Mouse (Mus musculus) Patski (cell line): ENCODE measurements around the gene Cntn3. TPM values are rescaled to one million over a fixed set of nuclear protein-coding genes. Genes with fewer than 3 reads are reported as not detected.

ENCODE experiments used
- ATAC-seq: fragments of 100-300 bp; one replicate; pipeline ENCODE4 v1.8.0; 2021
- CTCF ChIA-PET: fragments of 350-600 bp; sonication (Branson Sonifier 250); formaldehyde crosslinking; loops from one replicate; lab custom pipeline; 2022; ENCODE audit warnings: inconsistent platforms; lab: Charles Lee
- POLR2A ChIA-PET: fragments of 350-600 bp; sonication (Branson Sonifier 250); formaldehyde crosslinking; loops from one replicate; lab custom pipeline; 2022; ENCODE audit warnings: antibody characterized with exemption, inconsistent platforms; lab: Charles Lee
- DNase-seq: peaks from one replicate; pipeline ENCODE4 v3.0.0-alpha.2; 2011; ENCODE audit warnings: low read depth, low spot score
- H3K27me3 ChIP-seq: fragments of 371-371 bp; one replicate; pipeline ENCODE4 v1.5.1; 2021
- CTCF ChIP-seq: fragments of 100-300 bp; IDR thresholded peaks from one replicate; pipeline ENCODE4 v1.5.1; 2021
- in situ Hi-C: fragments of 300-500 bp; cut with MboI; formaldehyde crosslinking; loops from 3 replicates; pipeline ENCODE4 v1.11.1; 2018; ENCODE audit warnings: low pct_unique_long_range_greater_than_20kb, mixed read lengths
- polyA plus RNA-seq: library from polyadenylated mRNA; unstranded; gene quantifications from one replicate; pipeline ENCODE4 v1.2.3, GENCODE M21; 2021

The Cntn3 gene
- polyA plus RNA-seq, 1 experiment from 2014 or later: 3.7 TPM

GRCm38 (mm10) chr6:102319755-102320154 lies 253.1 kb downstream of the Cntn3 start:
- ChIA-PET CTCF (no interaction called here), POLR2A (no interaction called here)
- DNase-seq (no peak), ATAC-seq (no peak)
- no peak for TF ChIP-seq CTCF
- in situ Hi-C loops: no loop called here
- no peaks in the 10 kb centered on the region for H3K27me3 ChIP-seq

- in situ Hi-C loops: no loop called here
- no peak for ATAC-seq
- DNase-seq: no peak
- CTCF ChIA-PET: no interaction called here
- no peaks in the 10 kb centered on the region for H3K27me3 ChIP-seq
- POLR2A ChIA-PET: no interaction called here
- TF ChIP-seq CTCF: no peak
Observed at GRCm38 (mm10) chr6:102282889-102283288, 290.0 kb downstream of the Cntn3 start.

GRCm38 (mm10) chr6:102231015-102231414 lies 341.9 kb downstream of the Cntn3 start:
- no peak for TF ChIP-seq CTCF
- ChIA-PET POLR2A (no interaction called here), CTCF (no interaction called here)
- DNase-seq: no peak
- in situ Hi-C loops: no loop called here
- ATAC-seq: no peak
- no peaks in the 10 kb centered on the region for H3K27me3 ChIP-seq

GRCm38 (mm10) chr6:102186316-102186715 lies 386.6 kb downstream of the Cntn3 start:
- no peak for ATAC-seq
- no peaks in the 10 kb centered on the region for H3K27me3 ChIP-seq
- DNase-seq: no peak
- in situ Hi-C loops: no loop called here
- POLR2A ChIA-PET: no interaction called here
- CTCF ChIA-PET: interaction anchor here (0.7 to 2.0 kb wide), 2 partner anchors 12 to 15 kb away, joined by 3 to 6 read pairs; no protein-coding TSS in a partner anchor
- no peak for TF ChIP-seq CTCF

GRCm38 (mm10) chr6:102170913-102171312 lies 402.0 kb downstream of the Cntn3 start:
- CTCF ChIA-PET: interaction anchor here (0.8 to 2.8 kb wide), 8 partner anchors 10 to 114 kb away, joined by 3 to 12 read pairs (median 5); no protein-coding TSS in a partner anchor
- no peak for ATAC-seq

GRCm38 (mm10) chr6:102161186-102161585 lies 411.7 kb downstream of the Cntn3 start:
- H3K27me3 ChIP-seq: no peaks in the 10 kb centered on the region
- CTCF ChIA-PET: interaction anchor here (1.0 kb wide), 1 partner anchor 10 kb away, joined by 8 read pairs; no protein-coding TSS in a partner anchor
- TF ChIP-seq CTCF: no peak
- ATAC-seq: no peak
- no peak for DNase-seq
- in situ Hi-C loops: no loop called here
- POLR2A ChIA-PET: no interaction called here

More at GRCm38 (mm10) chr6:102170913-102171312, 402.0 kb downstream of the Cntn3 start:
- in situ Hi-C loops: no loop called here
- no peaks in the 10 kb centered on the region for H3K27me3 ChIP-seq
- POLR2A ChIA-PET: no interaction called here
- TF ChIP-seq CTCF: peak; percentile 72
- DNase-seq: no peak

- H3K27me3 ChIP-seq: no peaks in the 10 kb centered on the region
- ChIA-PET POLR2A (no interaction called here), CTCF (no interaction called here)
- in situ Hi-C loops: loop anchor here (25.0 kb wide), 1 partner anchor 784 kb away; no protein-coding TSS in a partner anchor
- no peak for TF ChIP-seq CTCF
- DNase-seq (no peak), ATAC-seq (no peak)
Observed at GRCm38 (mm10) chr6:102121676-102122075, 451.2 kb downstream of the Cntn3 start.

- ATAC-seq (peak; percentile 98), DNase-seq (peak; percentile 43)
- in situ Hi-C loops: loop anchor here (25.0 kb wide), 1 partner anchor 783 kb away; no protein-coding TSS in a partner anchor
- CTCF ChIA-PET: no interaction called here
- no peaks in the 10 kb centered on the region for H3K27me3 ChIP-seq
- peak; percentile 14 for TF ChIP-seq CTCF
- POLR2A ChIA-PET: interaction anchor here (0.7 kb wide), 1 partner anchor 902 kb away, joined by 3 read pairs; no protein-coding TSS in a partner anchor
Observed at GRCm38 (mm10) chr6:102120003-102120402, 452.9 kb downstream of the Cntn3 start.

GRCm38 (mm10) chr6:102113629-102114028 lies 459.3 kb downstream of the Cntn3 start:
- DNase-seq (peak; percentile 82), ATAC-seq (peak; percentile 93)
- no peak for TF ChIP-seq CTCF
- in situ Hi-C loops: loop anchor here (25.0 kb wide), 1 partner anchor 776 kb away; no protein-coding TSS in a partner anchor
- POLR2A ChIA-PET: no interaction called here
- H3K27me3 ChIP-seq: no peaks in the 10 kb centered on the region
- CTCF ChIA-PET: interaction anchor here (0.7 to 1.4 kb wide), 3 partner anchors 9 to 21 kb away, joined by 3 to 5 read pairs (median 4); no protein-coding TSS in a partner anchor
